Mouse (Mus musculus): ENCODE results near the gene Atxn1. TPM values are rescaled to one million over a fixed set of nuclear protein-coding genes. Genes with fewer than 3 reads are reported as not detected.
A peak's percentile ranks its signal among the peaks of the same experiment; 100 is the strongest.

The Atxn1 gene
- polyA plus RNA-seq, 1 experiment from 2014 or later: 6.3 TPM

DNA sequence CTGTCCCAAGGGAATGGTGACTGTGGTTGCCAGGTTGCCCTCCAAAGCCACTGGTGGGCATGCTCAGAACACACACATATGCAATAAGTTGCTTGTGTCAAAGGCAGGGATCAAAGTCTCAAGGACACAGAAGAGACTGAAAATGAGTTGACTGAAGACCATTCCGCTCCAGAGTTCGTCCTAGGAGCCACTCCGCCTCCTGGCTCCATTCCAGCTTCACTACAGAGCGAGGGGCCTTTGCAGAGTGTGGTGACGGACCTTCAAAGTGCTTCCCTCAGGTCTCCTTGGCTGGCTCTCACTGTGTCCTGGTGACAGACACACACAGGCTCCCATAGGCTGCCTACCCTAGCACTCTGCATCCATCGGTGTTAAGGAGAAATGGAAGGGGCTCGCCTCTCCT, 411.1 kb downstream of the Atxn1 start:
- peaks cover 7% of the 10 kb centered on the region; the same call in 1 of the 2 replicates for H3K4me1 ChIP-seq (replicated peaks)
- H3K9me3 ChIP-seq: no peaks in the 10 kb centered on the region
- H3K36me3 ChIP-seq: 0 out of 2 replicates have a peak, but pooled peaks cover 6% of the 10 kb centered on the region
- WGBS: 63% methylated on average over 7 of the region's 7 CpGs
- no peak overlapping the region for H3K27ac ChIP-seq
- H3K9ac ChIP-seq (replicated peaks): no peak overlapping the region
- H3K27me3 ChIP-seq: no peaks in the 10 kb centered on the region
- no peak for ATAC-seq
- H3K4me3 ChIP-seq (replicated peaks): no peak overlapping the region
- H3K4me2 ChIP-seq (replicated peaks): no peak overlapping the region

DNA sequence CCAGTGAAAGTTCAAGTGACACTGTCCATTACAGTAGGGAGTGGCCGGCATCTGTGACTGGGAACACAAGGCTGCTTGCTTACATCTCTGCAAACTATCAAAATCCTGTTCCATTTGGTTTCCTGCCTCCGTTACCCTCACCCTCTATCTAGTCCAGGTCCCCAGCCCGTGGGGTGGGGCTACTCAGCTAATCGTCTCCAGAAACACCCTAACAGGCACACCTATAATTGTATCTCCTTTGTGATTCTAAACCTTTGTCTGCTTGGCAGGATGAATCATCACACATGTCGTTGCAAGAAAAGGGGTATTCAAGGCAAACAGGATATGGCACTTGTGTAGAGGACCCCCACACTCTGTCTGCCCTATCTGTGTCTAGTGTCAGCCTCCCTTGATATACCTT, 417.3 kb downstream of the Atxn1 start:
- 85% methylated on average over 5 of the region's 5 CpGs for WGBS

DNA sequence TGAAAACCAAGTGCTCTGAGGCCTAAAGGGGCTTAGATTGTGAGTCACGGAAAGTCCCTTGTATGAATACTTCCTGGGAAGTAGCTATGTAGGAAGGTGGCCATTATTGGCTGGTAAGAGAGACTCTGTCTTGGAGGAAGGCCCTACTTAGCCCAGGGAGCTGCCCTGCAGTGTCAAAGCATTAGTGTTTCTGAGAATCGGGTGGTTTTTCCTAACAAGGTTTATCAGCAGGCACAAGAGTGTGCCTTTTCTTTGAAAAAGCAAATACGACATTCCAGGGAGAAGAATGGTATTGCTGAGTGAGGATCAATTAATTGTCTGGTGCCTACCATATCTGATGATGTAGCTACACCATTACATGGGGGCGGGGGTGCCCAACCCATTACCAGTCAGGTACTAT, 417.9 kb downstream of the Atxn1 start:
- Histone ChIP-seq H3K27me3 (no peaks in the 10 kb centered on the region), H3K9ac (replicated peaks) (no peak overlapping the region), H3K36me3 (no peaks in the 10 kb centered on the region), H3K9me3 (no peaks in the 10 kb centered on the region), H3K4me1 (replicated peaks) (no peaks in the 10 kb centered on the region), H3K4me3 (replicated peaks) (no peak overlapping the region), H3K4me2 (replicated peaks) (no peak overlapping the region), H3K27ac (no peak overlapping the region)
- WGBS: 89% methylated on average over 4 of the region's 4 CpGs
- ATAC-seq: no peak

More for the DNA sequence above, 417.3 kb downstream of the Atxn1 start:
- Histone ChIP-seq H3K27me3 (no peaks in the 10 kb centered on the region), H3K4me1 (replicated peaks) (0 out of 2 replicates have a peak, but pooled peaks cover 4% of the 10 kb centered on the region), H3K36me3 (no peaks in the 10 kb centered on the region), H3K4me3 (replicated peaks) (no peak overlapping the region), H3K9me3 (no peaks in the 10 kb centered on the region), H3K9ac (replicated peaks) (no peak overlapping the region), H3K4me2 (replicated peaks) (no peak overlapping the region), H3K27ac (no peak overlapping the region)
- no peak for ATAC-seq

DNA sequence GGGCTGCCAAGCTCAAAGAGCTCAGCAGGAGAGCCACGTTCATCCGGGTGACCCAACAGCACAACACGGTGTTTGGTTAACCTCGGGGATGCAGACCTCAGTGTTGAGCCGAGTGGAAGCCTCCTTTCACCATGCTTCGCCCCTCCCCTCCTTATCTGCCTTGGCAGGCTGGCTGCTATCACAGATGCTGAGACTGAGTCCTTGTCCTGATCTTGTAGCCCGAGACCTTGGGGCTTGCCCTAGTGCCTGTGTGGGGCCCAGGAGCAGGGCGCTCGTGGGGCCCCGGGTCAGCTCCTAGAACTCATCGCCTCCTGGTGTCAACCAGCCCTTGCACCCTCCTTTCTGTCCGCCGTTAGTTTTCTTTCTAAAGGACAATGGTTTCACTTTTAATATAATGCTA, 418.8 kb downstream of the Atxn1 start:
- Histone ChIP-seq H3K27me3 (no peaks in the 10 kb centered on the region), H3K4me2 (replicated peaks) (no peak overlapping the region), H3K27ac (no peak overlapping the region), H3K4me1 (replicated peaks) (no peaks in the 10 kb centered on the region), H3K36me3 (no peaks in the 10 kb centered on the region), H3K9ac (replicated peaks) (no peak overlapping the region), H3K4me3 (replicated peaks) (no peak overlapping the region), H3K9me3 (no peaks in the 10 kb centered on the region)
- WGBS: 88% methylated on average over 13 of the region's 13 CpGs
- ATAC-seq: no peak

DNA sequence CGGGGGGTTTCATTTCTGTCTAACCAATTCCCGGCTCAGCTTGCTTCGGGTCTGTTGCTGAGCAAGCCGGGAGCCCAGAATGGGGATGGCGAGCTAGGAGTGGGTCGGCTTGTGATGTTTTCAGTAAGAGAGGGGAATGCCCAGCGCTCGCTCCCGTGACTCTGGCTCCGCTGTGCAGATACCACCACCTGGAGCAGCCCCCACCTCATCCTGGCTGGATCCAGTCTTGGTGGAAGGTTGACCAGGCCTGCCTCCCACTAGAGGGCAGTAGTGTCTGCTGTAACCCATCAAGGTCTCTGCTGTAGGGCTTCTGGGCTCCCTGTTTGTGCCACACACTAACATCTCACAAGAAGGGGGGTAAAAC, 425.6 kb downstream of the Atxn1 start:
- H3K9me3 ChIP-seq: no peaks in the 10 kb centered on the region
- peak overlapping the region; percentile 62 for H3K4me2 ChIP-seq (replicated peaks)
- peak overlapping the region; percentile 50 for H3K9ac ChIP-seq (replicated peaks)
- H3K4me1 ChIP-seq (replicated peaks): peaks cover 11% of the 10 kb centered on the region
- WGBS: 3% methylated on average over 10 of the region's 10 CpGs
- H3K36me3 ChIP-seq: no peaks in the 10 kb centered on the region
- H3K27me3 ChIP-seq: no peaks in the 10 kb centered on the region
- peak overlapping the region; percentile 71 for H3K27ac ChIP-seq
- H3K4me3 ChIP-seq (replicated peaks): peak overlapping the region; percentile 40
- peak; percentile 96 for ATAC-seq

DNA sequence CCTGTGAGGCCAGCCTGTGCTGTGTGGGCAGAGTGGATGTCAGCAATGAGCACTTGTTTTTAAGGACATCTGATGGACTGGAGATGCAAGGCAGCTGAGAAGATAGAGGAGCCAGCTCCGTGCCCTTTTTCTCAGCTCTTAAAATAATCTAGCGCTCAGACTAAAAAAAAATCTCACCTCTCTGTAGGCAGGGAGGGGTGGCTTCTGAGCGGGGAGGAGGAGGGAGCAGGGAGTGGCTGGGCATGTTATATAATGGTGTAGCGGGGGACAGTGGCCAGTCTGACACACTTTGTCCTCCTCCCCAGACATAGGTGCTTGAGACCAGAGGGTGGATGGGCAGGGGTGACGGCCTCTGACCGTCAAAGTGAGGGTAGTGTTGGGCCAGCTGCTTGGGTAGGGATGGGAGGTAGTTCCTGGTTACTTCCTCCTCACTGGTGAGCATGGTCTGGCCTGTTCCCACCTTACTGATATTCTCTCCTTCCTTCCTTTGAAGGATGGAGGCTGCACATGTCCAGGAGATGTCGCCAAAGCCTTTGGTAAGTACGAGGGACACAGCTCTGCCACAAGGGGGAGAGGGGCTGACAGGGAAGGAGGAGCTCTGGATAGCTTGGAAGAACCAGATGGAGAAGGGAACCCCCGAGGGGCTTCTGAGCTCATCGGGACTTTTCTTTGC, 426.1 kb downstream of the Atxn1 start:
- Histone ChIP-seq H3K4me2 (replicated peaks) (peak overlapping the region; percentile 62), H3K27ac (peak overlapping the region; percentile 71), H3K9me3 (no peaks in the 10 kb centered on the region), H3K27me3 (no peaks in the 10 kb centered on the region), H3K9ac (replicated peaks) (peak overlapping the region; percentile 50), H3K4me1 (replicated peaks) (peaks cover 11% of the 10 kb centered on the region), H3K36me3 (no peaks in the 10 kb centered on the region), H3K4me3 (replicated peaks) (peak overlapping the region; percentile 40)
- peak; percentile 96 for ATAC-seq
- 29% methylated on average over 10 of the region's 10 CpGs for WGBS

DNA sequence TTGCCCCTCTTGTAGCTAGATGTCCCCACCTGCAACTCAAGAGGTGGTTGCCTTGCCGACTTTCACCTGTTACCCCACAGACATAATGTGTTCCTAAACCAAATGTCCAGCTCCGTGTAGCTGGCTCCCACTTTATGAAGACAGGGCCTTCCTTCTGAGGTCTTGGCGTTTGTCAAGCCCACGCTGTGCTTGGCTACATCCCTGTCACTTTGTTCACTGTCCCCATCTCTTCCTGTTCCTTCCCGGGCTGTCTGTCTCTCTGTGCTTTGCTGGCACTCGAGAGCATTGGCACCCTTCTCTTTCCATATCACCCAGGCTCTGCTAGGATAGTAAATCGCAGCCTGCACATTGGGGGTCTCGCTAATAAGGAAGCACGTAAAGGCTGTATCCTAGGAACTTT, 426.7 kb downstream of the Atxn1 start:
- ATAC-seq: no peak
- H3K4me2 ChIP-seq (replicated peaks): no peak overlapping the region
- WGBS: 86% methylated on average over 9 of the region's 9 CpGs

DNA sequence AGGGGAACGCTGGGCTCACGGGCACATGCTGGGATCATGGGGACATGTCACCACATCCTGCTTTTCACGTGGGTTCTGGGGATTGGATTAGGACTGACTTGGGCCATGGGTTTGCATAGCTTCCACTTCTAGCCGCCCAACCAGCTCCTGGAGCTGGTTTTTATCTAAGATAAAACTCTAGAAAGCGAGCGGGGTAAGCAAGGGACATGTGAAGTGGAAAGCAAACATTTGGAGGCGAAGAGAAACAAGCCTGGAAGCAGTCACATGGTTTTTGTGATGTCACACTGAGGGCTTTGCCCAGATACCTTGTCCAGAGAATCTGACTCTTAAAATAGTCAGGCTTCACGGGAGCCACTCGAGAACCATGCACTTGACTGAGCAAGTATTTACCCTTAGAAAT, 427.7 kb downstream of the Atxn1 start:
- Histone ChIP-seq H3K4me2 (replicated peaks) (no peak overlapping the region), H3K4me3 (replicated peaks) (no peak overlapping the region), H3K9ac (replicated peaks) (no peak overlapping the region), H3K36me3 (peaks cover 3% of the 10 kb centered on the region; the same call in 1 of the 2 replicates), H3K9me3 (no peaks in the 10 kb centered on the region), H3K27me3 (no peaks in the 10 kb centered on the region), H3K27ac (no peak overlapping the region), H3K4me1 (replicated peaks) (peaks cover 11% of the 10 kb centered on the region)
- ATAC-seq: no peak
- 84% methylated on average over 9 of the region's 9 CpGs for WGBS

More for the DNA sequence above, 426.7 kb downstream of the Atxn1 start:
- no peaks in the 10 kb centered on the region for H3K9me3 ChIP-seq
- peak overlapping the region; percentile 32; the same call in 1 of the 2 replicates for H3K9ac ChIP-seq (replicated peaks)
- H3K4me1 ChIP-seq (replicated peaks): peaks cover 11% of the 10 kb centered on the region
- H3K27me3 ChIP-seq: no peaks in the 10 kb centered on the region
- no peak overlapping the region for H3K4me3 ChIP-seq (replicated peaks)
- H3K36me3 ChIP-seq: peaks cover under 1% of the 10 kb centered on the region; the same call in 1 of the 2 replicates
- no peak overlapping the region for H3K27ac ChIP-seq

DNA sequence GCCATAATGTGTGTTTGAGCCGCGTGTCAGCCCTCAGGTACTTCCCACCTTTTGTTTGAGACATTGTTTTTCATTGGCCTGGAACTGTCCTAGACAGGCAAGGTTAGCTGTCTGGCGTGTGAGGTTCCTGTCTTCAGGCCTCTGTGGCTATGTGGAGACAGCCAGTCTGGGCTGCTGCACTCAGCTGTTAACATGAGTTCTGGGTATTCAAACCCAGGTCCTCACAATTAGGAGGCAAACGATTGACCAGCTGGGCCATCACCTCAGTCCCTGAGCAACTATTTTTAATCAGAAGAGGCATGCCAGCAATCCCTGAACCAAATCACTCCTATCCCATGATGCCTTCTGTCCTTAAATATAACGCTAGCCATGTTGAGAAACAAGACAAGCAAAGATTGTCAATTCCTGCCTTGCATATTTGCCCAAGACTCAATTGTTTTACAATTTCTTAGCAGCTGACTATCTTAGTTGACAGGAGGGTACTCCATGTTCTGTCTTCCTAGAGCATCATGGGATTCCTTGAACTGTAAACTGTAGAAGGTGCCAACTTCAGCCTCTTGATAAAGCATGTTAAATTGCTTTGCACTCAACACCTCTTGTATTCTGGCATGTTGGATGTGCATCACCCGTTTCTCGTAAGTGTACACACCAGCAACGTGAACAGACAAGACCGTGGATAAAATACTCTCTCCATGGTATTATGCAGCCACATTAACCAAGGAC, 428.9 kb downstream of the Atxn1 start:
- Histone ChIP-seq H3K4me2 (replicated peaks) (no peak overlapping the region), H3K9me3 (no peaks in the 10 kb centered on the region), H3K9ac (replicated peaks) (no peak overlapping the region), H3K27ac (no peak overlapping the region), H3K36me3 (peaks cover 3% of the 10 kb centered on the region; the same call in 1 of the 2 replicates), H3K4me1 (replicated peaks) (peaks cover 15% of the 10 kb centered on the region), H3K27me3 (no peaks in the 10 kb centered on the region), H3K4me3 (replicated peaks) (no peak overlapping the region)
- no peak for ATAC-seq
- WGBS: 92% methylated on average over 9 of the region's 9 CpGs

DNA sequence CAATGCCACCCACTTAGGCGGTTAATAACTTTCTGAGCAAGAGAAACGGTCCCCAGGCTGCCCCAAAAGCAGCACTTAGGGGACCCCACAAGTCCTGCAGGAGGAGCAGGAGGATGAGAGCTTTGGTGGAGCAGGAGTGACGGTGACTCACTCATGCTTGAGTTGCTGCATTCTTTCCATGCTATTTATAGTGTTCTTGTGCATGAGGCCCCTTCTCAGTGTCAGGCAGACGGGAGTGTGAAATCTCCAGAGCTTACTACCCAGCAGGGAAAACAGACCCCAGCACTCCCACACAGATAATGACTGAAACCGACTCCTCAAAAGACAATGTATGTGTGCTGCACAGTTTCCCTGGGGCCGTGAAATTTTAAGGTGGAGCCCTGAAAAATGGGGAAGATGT, 434.1 kb downstream of the Atxn1 start:
- 28% methylated on average over 6 of the region's 6 CpGs for WGBS
- Histone ChIP-seq H3K9me3 (no peaks in the 10 kb centered on the region), H3K9ac (replicated peaks) (no peak overlapping the region), H3K4me3 (replicated peaks) (no peak overlapping the region), H3K36me3 (peaks cover 3% of the 10 kb centered on the region; the same call in 1 of the 2 replicates), H3K27ac (no peak overlapping the region), H3K4me2 (replicated peaks) (no peak overlapping the region), H3K4me1 (replicated peaks) (peaks cover 23% of the 10 kb centered on the region), H3K27me3 (no peaks in the 10 kb centered on the region)
- no peak for ATAC-seq

DNA sequence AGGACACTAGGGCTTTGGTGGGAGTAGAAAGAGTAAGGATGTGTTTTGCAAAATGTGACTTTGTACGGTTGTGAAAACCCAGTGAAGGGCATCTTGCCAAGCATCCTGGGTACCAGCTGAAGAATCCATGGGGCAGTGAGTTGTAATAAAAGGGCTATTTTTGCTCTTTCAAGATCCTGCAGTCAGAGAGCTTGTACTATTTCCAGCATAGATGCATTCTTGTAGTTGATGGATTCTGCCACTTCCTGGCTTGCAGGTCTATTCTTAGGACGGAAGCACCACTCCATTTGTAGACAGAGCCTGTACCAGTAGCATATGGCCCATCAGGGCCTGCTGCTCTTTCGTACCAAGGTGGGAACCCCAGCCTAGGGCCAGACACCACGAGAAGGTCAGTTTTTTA, 436.0 kb downstream of the Atxn1 start:
- Histone ChIP-seq H3K9ac (replicated peaks) (no peak overlapping the region), H3K4me1 (replicated peaks) (peaks cover 23% of the 10 kb centered on the region), H3K36me3 (peaks cover 3% of the 10 kb centered on the region; the same call in 1 of the 2 replicates), H3K9me3 (no peaks in the 10 kb centered on the region), H3K27me3 (no peaks in the 10 kb centered on the region), H3K4me3 (replicated peaks) (no peak overlapping the region), H3K4me2 (replicated peaks) (no peak overlapping the region), H3K27ac (no peak overlapping the region; the same call in 1 of the 2 replicates)
- WGBS: 88% methylated on average over 4 of the region's 4 CpGs
- no peak for ATAC-seq

DNA sequence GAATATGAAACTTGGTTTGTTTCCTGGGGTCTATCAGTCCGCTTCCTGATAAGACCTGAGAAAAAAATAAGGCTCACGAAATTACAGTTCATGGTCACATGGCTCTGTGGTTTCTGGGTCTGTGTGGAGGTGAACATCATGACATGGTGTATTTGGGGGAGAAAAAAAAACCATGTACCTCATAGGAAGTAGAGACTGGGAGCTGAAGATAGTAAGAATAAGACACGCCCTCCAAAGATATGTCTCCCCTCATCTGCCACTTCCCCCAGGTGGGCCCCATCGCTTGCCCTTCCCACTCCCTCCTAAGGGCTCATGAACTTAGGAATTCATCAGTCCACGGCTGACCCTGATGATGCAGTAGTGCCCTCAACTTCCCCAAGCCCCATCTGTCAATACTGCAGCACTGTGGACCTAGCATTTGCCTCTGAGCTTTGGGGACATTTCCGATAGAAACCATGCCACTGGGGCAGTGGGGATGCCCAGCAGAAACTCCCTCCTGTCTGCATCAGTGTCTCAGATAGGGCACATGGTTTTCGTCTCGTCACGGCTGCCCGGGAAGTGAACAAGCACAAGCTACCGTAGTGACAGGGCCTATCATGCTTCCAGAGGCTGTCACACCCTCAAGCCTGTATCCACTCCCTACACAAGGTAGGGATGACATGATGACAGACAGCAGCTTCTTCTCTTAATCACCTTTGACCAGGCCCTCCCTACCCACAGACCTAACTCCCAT, 437.4 kb downstream of the Atxn1 start:
- WGBS: 91% methylated on average over 11 of the region's 11 CpGs
- Histone ChIP-seq H3K4me2 (replicated peaks) (no peak overlapping the region), H3K9me3 (no peaks in the 10 kb centered on the region), H3K36me3 (no peaks in the 10 kb centered on the region), H3K27me3 (no peaks in the 10 kb centered on the region), H3K27ac (no peak overlapping the region), H3K4me1 (replicated peaks) (peaks cover 23% of the 10 kb centered on the region), H3K4me3 (replicated peaks) (no peak overlapping the region), H3K9ac (replicated peaks) (no peak overlapping the region)
- no peak for ATAC-seq
